Mouse (Mus musculus) liver, adult 2 months (tissue): ENCODE measurements around the gene Brf1. TPM values are rescaled to one million over a fixed set of nuclear protein-coding genes. Genes with fewer than 3 reads are reported as not detected.

Source experiments
- DNase-seq: peaks from one replicate; pipeline ENCODE4 v3.0.0-alpha.2; 2011; ENCODE audit warnings: low read depth, low spot score; ENCODE audit errors: extremely low read depth
- H3K27ac ChIP-seq: fragments of 200-500 bp; replicated peaks from 2 replicates; pipeline ENCODE4 v1.5.1; 2012; ENCODE audit warnings: low read depth, mild to moderate bottlenecking, control low read depth, inconsistent platforms, low read length; ENCODE audit not compliant: insufficient read depth
- H3K27me3 ChIP-seq: fragments of 200-500 bp; 2 replicates; pipeline ENCODE4 v1.6.1; 2012; ENCODE audit warnings: mild to moderate bottlenecking, moderate library complexity, low read length, inconsistent platforms; ENCODE audit not compliant: control insufficient read depth, insufficient read depth
- H3K36me3 ChIP-seq: fragments of 200-500 bp; 2 replicates; pipeline ENCODE4 v1.6.1; 2012; ENCODE audit warnings: low read length, inconsistent platforms; ENCODE audit not compliant: control insufficient read depth, insufficient read depth
- H3K4me1 ChIP-seq: fragments of 200-500 bp; 2 replicates; pipeline ENCODE4 v1.6.1; 2011; ENCODE audit warnings: low read length; ENCODE audit not compliant: control insufficient read depth, insufficient read depth
- H3K4me3 ChIP-seq: fragments of 200-500 bp; 2 replicates; pipeline ENCODE4 v1.5.1; 2011; ENCODE audit warnings: low read depth, mild to moderate bottlenecking, control low read depth, low read length, moderate library complexity; ENCODE audit not compliant: insufficient read depth
- H3K79me2 ChIP-seq: fragments of 200-500 bp; 2 replicates; pipeline ENCODE4 v1.6.1; 2012; ENCODE audit warnings: inconsistent platforms, mild to moderate bottlenecking, low read length, moderate library complexity; ENCODE audit not compliant: control insufficient read depth, insufficient read depth
- H3K9ac ChIP-seq: fragments of 200-500 bp; 2 replicates; pipeline ENCODE4 v1.6.1; 2012; ENCODE audit warnings: low read depth, mild to moderate bottlenecking, control low read depth, inconsistent platforms, low read length
- CTCF ChIP-seq: fragments of 200-500 bp; IDR thresholded peaks from 2 replicates; pipeline ENCODE4 v1.5.1; 2011; ENCODE audit warnings: low read depth, low read length, control low read depth
- POLR2A ChIP-seq: fragments of 200-500 bp; IDR thresholded peaks from 2 replicates; pipeline ENCODE4 v1.6.1; 2011; ENCODE audit warnings: low read length, control low read depth; ENCODE audit not compliant: insufficient read depth; ENCODE audit errors: extremely low read depth
- WGBS: fragments of 180-500 bp; shearing (Covaris S2); methylation state at CpG from one replicate; pipeline ENCODE4 v1.1.7; 2018; 5-methylcytosine and 5-hydroxymethylcytosine counted together
- polyA plus RNA-seq: library from polyadenylated mRNA; depleted of rRNA; stranded (reverse); fragments of >200 nt; gene quantifications from 2 replicates; pipeline ENCODE4 v1.2.3, GENCODE M21; 2012
- total RNA-seq: library from RNA; depleted of rRNA; stranded (reverse); fragments of >200 nt; gene quantifications from 2 replicates; pipeline ENCODE4 v1.2.3, GENCODE M21; 2014

Gene Brf1
- total and polyA plus RNA-seq, 2 experiments = 17.1 to 31.5 TPM

GRCm38 (mm10) chr12:112938873-112939565, 61.5 kb downstream of the Brf1 start:
- H3K27me3 ChIP-seq = no peaks in the 10 kb centered on the region
- no peak overlapping the region for H3K27ac ChIP-seq
- 89% methylated on average over 10 of the region's 10 CpGs for WGBS
- H3K9ac ChIP-seq = no peak overlapping the region
- no peaks in the 10 kb centered on the region for H3K36me3 ChIP-seq
- TF ChIP-seq POLR2A (no peak), CTCF (no peak)
- H3K4me3 ChIP-seq = no peak overlapping the region
- no peaks in the 10 kb centered on the region for H3K79me2 ChIP-seq
- no peak for DNase-seq
- H3K4me1 ChIP-seq = peaks cover 7% of the 10 kb centered on the region; the same call in 1 of the 2 replicates

- no peak for DNase-seq
- H3K9ac ChIP-seq = no peak overlapping the region
- H3K4me1 ChIP-seq = peaks cover 7% of the 10 kb centered on the region; the same call in 1 of the 2 replicates
- H3K27ac ChIP-seq = no peak overlapping the region
- no peaks in the 10 kb centered on the region for H3K36me3 ChIP-seq
- TF ChIP-seq CTCF = no peak
- no peak overlapping the region for H3K4me3 ChIP-seq
- 96% methylated on average over 10 of the region's 10 CpGs for WGBS
- no peaks in the 10 kb centered on the region for H3K27me3 ChIP-seq
- no peaks in the 10 kb centered on the region for H3K79me2 ChIP-seq
Measured at GRCm38 (mm10) chr12:112938366-112938765, 62.1 kb downstream of the Brf1 start.

- H3K4me3 ChIP-seq = no peak overlapping the region
- TF ChIP-seq CTCF = no peak
- no peak for TF ChIP-seq POLR2A
- H3K4me1 ChIP-seq = peaks cover 7% of the 10 kb centered on the region; the same call in 1 of the 2 replicates
- no peak overlapping the region for H3K27ac ChIP-seq
- no peaks in the 10 kb centered on the region for H3K36me3 ChIP-seq
- H3K27me3 ChIP-seq = no peaks in the 10 kb centered on the region
- DNase-seq = no peak
- H3K79me2 ChIP-seq = no peaks in the 10 kb centered on the region
- WGBS = 86% methylated on average over 9 of the region's 9 CpGs
- no peak overlapping the region for H3K9ac ChIP-seq
Measured at GRCm38 (mm10) chr12:112937906-112938305, 62.6 kb downstream of the Brf1 start.

GRCm38 (mm10) chr12:112932647-112933046, 67.9 kb downstream of the Brf1 start:
- Histone ChIP-seq H3K36me3 (no peaks in the 10 kb centered on the region), H3K79me2 (no peaks in the 10 kb centered on the region), H3K27ac (no peak overlapping the region), H3K27me3 (peaks cover 26% of the 10 kb centered on the region), H3K9ac (no peak overlapping the region), H3K4me3 (no peak overlapping the region), H3K4me1 (no peaks in the 10 kb centered on the region; the same call in 1 of the 2 replicates)
- no peak for DNase-seq
- TF ChIP-seq CTCF = no peak
- TF ChIP-seq POLR2A = no peak
- WGBS = 48% methylated on average over 7 of the region's 7 CpGs

GRCm38 (mm10) chr12:112929562-112930352, 70.7 kb downstream of the Brf1 start, which contains the start of gene Jag2:
Gene Jag2 (minus strand): TSS chr12:112929776.
- no peak for DNase-seq
- H3K79me2 ChIP-seq = no peaks in the 10 kb centered on the region
- H3K4me3 ChIP-seq = peak within 1 kb of the TSS; percentile 30; the same call in 1 of the 2 replicates
- H3K27me3 ChIP-seq = peaks cover 26% of the 10 kb centered on the region
- no peak within 1 kb of the TSS for H3K9ac ChIP-seq
- 19% methylated on average over 85 of the region's 85 CpGs for WGBS
- H3K27ac ChIP-seq = no peak within 1 kb of the TSS
- no peaks in the 10 kb centered on the region; the same call in 1 of the 2 replicates for H3K4me1 ChIP-seq
- no peaks in the 10 kb centered on the region for H3K36me3 ChIP-seq
- no peak for TF ChIP-seq POLR2A
- TF ChIP-seq CTCF = 0 out of 2 replicates have a peak, but pooled peaks have one; percentile 9
